Mouse (Mus musculus): ENCODE measurements at regions not wholly inside any gene's neighbourhood (a gene's known extent, or its start where the extent isn't known, plus 50 kb on each side); places are given as distances from the start of the nearest gene placed in this dataset.

- no peaks in the 10 kb centered on the region for H3K4me1 ChIP-seq (replicated peaks)
- WGBS (ENCODE audit: insufficient replicate concordance), result 26% methylated on average over 1 of the region's 1 CpGs
- H3K9me3 ChIP-seq (replicated peaks), result no peaks in the 10 kb centered on the region
- H3K27ac ChIP-seq (replicated peaks), result no peak overlapping the region
- no peak overlapping the region for H3K4me2 ChIP-seq
- no peak for ATAC-seq (ENCODE audit: insufficient read depth)
- H3K27me3 ChIP-seq, result no peaks in the 10 kb centered on the region
- no peak overlapping the region for H3K9ac ChIP-seq
- no peak overlapping the region for H3K4me3 ChIP-seq (replicated peaks)
- H3K36me3 ChIP-seq (replicated peaks), result no peaks in the 10 kb centered on the region
These were observed 774.9 kb downstream of the 5730522E02Rik start for GRCm38 (mm10) chr11:25435645-25436044.

GRCm38 (mm10) chr11:25423186-25423585 lies 787.4 kb downstream of the 5730522E02Rik start:
- Histone ChIP-seq H3K9me3 (replicated peaks) (no peaks in the 10 kb centered on the region), H3K27me3 (no peaks in the 10 kb centered on the region), H3K4me2 (no peak overlapping the region), H3K27ac (replicated peaks) (no peak overlapping the region), H3K4me1 (replicated peaks) (no peaks in the 10 kb centered on the region), H3K4me3 (replicated peaks) (no peak overlapping the region), H3K36me3 (replicated peaks) (no peaks in the 10 kb centered on the region), H3K9ac (no peak overlapping the region)
- no peak for ATAC-seq (ENCODE audit: insufficient read depth)
- 74% methylated on average over 4 of the region's 4 CpGs for WGBS (ENCODE audit: insufficient replicate concordance)

- H3K27ac ChIP-seq (replicated peaks), result no peak overlapping the region
- no peaks in the 10 kb centered on the region for H3K36me3 ChIP-seq (replicated peaks)
- no peaks in the 10 kb centered on the region for H3K27me3 ChIP-seq
- H3K9ac ChIP-seq, result no peak overlapping the region
- H3K4me2 ChIP-seq, result no peak overlapping the region
- no peaks in the 10 kb centered on the region for H3K4me1 ChIP-seq (replicated peaks)
- H3K4me3 ChIP-seq (replicated peaks), result no peak overlapping the region
- no peak for ATAC-seq (ENCODE audit: insufficient read depth)
- H3K9me3 ChIP-seq (replicated peaks), result no peaks in the 10 kb centered on the region
These were observed 789.1 kb downstream of the 5730522E02Rik start for GRCm38 (mm10) chr11:25421486-25421885.

- no peaks in the 10 kb centered on the region for H3K36me3 ChIP-seq (replicated peaks)
- H3K9me3 ChIP-seq (replicated peaks), result no peaks in the 10 kb centered on the region
- no peak overlapping the region for H3K27ac ChIP-seq (replicated peaks)
- WGBS (ENCODE audit: insufficient replicate concordance), result 51% methylated on average over 4 of the region's 4 CpGs
- no peak overlapping the region for H3K4me3 ChIP-seq (replicated peaks)
- H3K27me3 ChIP-seq, result no peaks in the 10 kb centered on the region
- H3K9ac ChIP-seq, result no peak overlapping the region
- no peak overlapping the region for H3K4me2 ChIP-seq
- no peak for ATAC-seq (ENCODE audit: insufficient read depth)
- H3K4me1 ChIP-seq (replicated peaks), result no peaks in the 10 kb centered on the region
These were observed 800.0 kb downstream of the 5730522E02Rik start for GRCm38 (mm10) chr11:25410403-25411090.

- H3K36me3 ChIP-seq (replicated peaks), result no peaks in the 10 kb centered on the region
- no peak overlapping the region for H3K4me2 ChIP-seq
- ATAC-seq (ENCODE audit: insufficient read depth), result no peak
- no peak overlapping the region for H3K9ac ChIP-seq
- no peak overlapping the region for H3K27ac ChIP-seq (replicated peaks)
- H3K27me3 ChIP-seq, result no peaks in the 10 kb centered on the region
- no peak overlapping the region for H3K4me3 ChIP-seq (replicated peaks)
- 43% methylated on average over 2 of the region's 2 CpGs for WGBS (ENCODE audit: insufficient replicate concordance)
- H3K9me3 ChIP-seq (replicated peaks), result no peaks in the 10 kb centered on the region
- no peaks in the 10 kb centered on the region for H3K4me1 ChIP-seq (replicated peaks)
These were observed 818.9 kb downstream of the 5730522E02Rik start for GRCm38 (mm10) chr11:25391649-25392048.

- no peaks in the 10 kb centered on the region for H3K36me3 ChIP-seq (replicated peaks)
- H3K9ac ChIP-seq, result no peak overlapping the region
- WGBS (ENCODE audit: insufficient replicate concordance), result 65% methylated on average over 2 of the region's 2 CpGs
- no peak overlapping the region for H3K4me2 ChIP-seq
- no peaks in the 10 kb centered on the region for H3K4me1 ChIP-seq (replicated peaks)
- H3K4me3 ChIP-seq (replicated peaks), result no peak overlapping the region
- ATAC-seq (ENCODE audit: insufficient read depth), result no peak
- H3K9me3 ChIP-seq (replicated peaks), result no peaks in the 10 kb centered on the region
- H3K27me3 ChIP-seq, result no peaks in the 10 kb centered on the region
- no peak overlapping the region for H3K27ac ChIP-seq (replicated peaks)
These were observed 843.5 kb downstream of the 5730522E02Rik start for GRCm38 (mm10) chr11:25367111-25367510.

- Histone ChIP-seq H3K27ac (replicated peaks) (no peak overlapping the region), H3K27me3 (no peaks in the 10 kb centered on the region), H3K9me3 (replicated peaks) (no peaks in the 10 kb centered on the region), H3K36me3 (replicated peaks) (no peaks in the 10 kb centered on the region), H3K4me1 (replicated peaks) (no peaks in the 10 kb centered on the region), H3K9ac (no peak overlapping the region), H3K4me2 (no peak overlapping the region), H3K4me3 (replicated peaks) (no peak overlapping the region)
- ATAC-seq (ENCODE audit: insufficient read depth), result no peak
- 61% methylated on average over 6 of the region's 6 CpGs for WGBS (ENCODE audit: insufficient replicate concordance)
These were observed 845.1 kb downstream of the 5730522E02Rik start for GRCm38 (mm10) chr11:25365433-25365832.

GRCm38 (mm10) chr11:25359723-25360122 lies 850.8 kb downstream of the 5730522E02Rik start:
- no peak overlapping the region for H3K4me2 ChIP-seq
- no peak for ATAC-seq (ENCODE audit: insufficient read depth)
- WGBS (ENCODE audit: insufficient replicate concordance), result 43% methylated on average over 1 of the region's 1 CpGs

GRCm38 (mm10) chr11:25357717-25358411 lies 852.7 kb downstream of the 5730522E02Rik start:
- Histone ChIP-seq H3K36me3 (replicated peaks) (no peaks in the 10 kb centered on the region), H3K9me3 (replicated peaks) (no peaks in the 10 kb centered on the region), H3K4me2 (no peak overlapping the region), H3K27ac (replicated peaks) (no peak overlapping the region), H3K4me3 (replicated peaks) (no peak overlapping the region), H3K27me3 (no peaks in the 10 kb centered on the region), H3K4me1 (replicated peaks) (no peaks in the 10 kb centered on the region), H3K9ac (no peak overlapping the region)
- ATAC-seq (ENCODE audit: insufficient read depth), result no peak
- WGBS (ENCODE audit: insufficient replicate concordance), result 20% methylated on average over 10 of the region's 10 CpGs

More at GRCm38 (mm10) chr11:25359723-25360122, 850.8 kb downstream of the 5730522E02Rik start:
- Histone ChIP-seq H3K9ac (no peak overlapping the region), H3K4me1 (replicated peaks) (no peaks in the 10 kb centered on the region), H3K27ac (replicated peaks) (no peak overlapping the region), H3K36me3 (replicated peaks) (no peaks in the 10 kb centered on the region), H3K9me3 (replicated peaks) (no peaks in the 10 kb centered on the region), H3K4me3 (replicated peaks) (no peak overlapping the region), H3K27me3 (no peaks in the 10 kb centered on the region)

GRCm38 (mm10) chr11:25356671-25357586 lies 853.6 kb downstream of the 5730522E02Rik start:
- H3K4me3 ChIP-seq (replicated peaks), result no peak overlapping the region
- 22% methylated on average over 19 of the region's 19 CpGs for WGBS (ENCODE audit: insufficient replicate concordance)

GRCm38 (mm10) chr11:25335667-25336066 lies 874.9 kb downstream of the 5730522E02Rik start:
- Histone ChIP-seq H3K4me1 (replicated peaks) (no peaks in the 10 kb centered on the region), H3K27me3 (no peaks in the 10 kb centered on the region), H3K27ac (replicated peaks) (no peak overlapping the region), H3K36me3 (replicated peaks) (no peaks in the 10 kb centered on the region), H3K4me3 (replicated peaks) (no peak overlapping the region), H3K9ac (no peak overlapping the region), H3K9me3 (replicated peaks) (no peaks in the 10 kb centered on the region), H3K4me2 (no peak overlapping the region)
- 59% methylated on average over 2 of the region's 2 CpGs for WGBS (ENCODE audit: insufficient replicate concordance)
- no peak for ATAC-seq (ENCODE audit: insufficient read depth)

More at GRCm38 (mm10) chr11:25356671-25357586, 853.6 kb downstream of the 5730522E02Rik start:
- Histone ChIP-seq H3K27ac (replicated peaks) (no peak overlapping the region), H3K4me1 (replicated peaks) (no peaks in the 10 kb centered on the region), H3K9me3 (replicated peaks) (no peaks in the 10 kb centered on the region), H3K27me3 (no peaks in the 10 kb centered on the region), H3K4me2 (peak overlapping the region; percentile 15; the same call in 1 of the 2 replicates), H3K9ac (no peak overlapping the region), H3K36me3 (replicated peaks) (no peaks in the 10 kb centered on the region)
- no peak for ATAC-seq (ENCODE audit: insufficient read depth)

Measured in liver, embryonic 15.5 days (tissue).